Mouse (Mus musculus) heart, postnatal 0 days (tissue): ENCODE results near the gene Mid1.

Experiments used
- CTCF ChIP-seq: IDR thresholded peaks from 2 replicates; pipeline ENCODE4 v1.5.1; 2016; ENCODE audit warnings: antibody characterized with exemption, control low read depth, low read depth
- EP300 ChIP-seq: IDR thresholded peaks from 2 replicates; pipeline ENCODE4 v1.6.1; 2016; ENCODE audit warnings: antibody characterized with exemption, low read depth

- TF ChIP-seq CTCF (no peak), EP300 (no peak)
Observed at GRCm38 (mm10) chrX:169862440-169862839, 177.4 kb downstream of the Mid1 start.
